Mouse (Mus musculus): ENCODE results near the gene Gfm2. TPM values are rescaled to one million over a fixed set of nuclear protein-coding genes. Genes with fewer than 3 reads are reported as not detected.

Gfm2 gene
- polyA plus RNA-seq, 1 experiment from 2014 or later = 39.9 TPM

GRCm38 (mm10) chr13:97180113-97180828, 42.5 kb downstream of the Gfm2 start:
- H3K36me3 ChIP-seq (ENCODE audit: control insufficient read depth, insufficient read depth, low read length) = no peaks in the 10 kb centered on the region
- no peak overlapping the region for H3K27ac ChIP-seq (ENCODE audit: low read depth, low read length)
- H3K4me2 ChIP-seq (ENCODE audit: low read depth, low read length, severe bottlenecking) = no peak overlapping the region
- no peaks in the 10 kb centered on the region for H3K9me3 ChIP-seq (ENCODE audit: control insufficient read depth, low read length)
- ATAC-seq (replicated peaks; ENCODE audit: low FRiP score) (no peak), DNase-seq (ENCODE audit: low spot score) (no peak)
- H3K27me3 ChIP-seq (ENCODE audit: control insufficient read depth, insufficient read depth, low read length) = no peaks in the 10 kb centered on the region
- WGBS = 59% methylated on average over 6 of the region's 6 CpGs
- no peak overlapping the region for H3K4me3 ChIP-seq (ENCODE audit: low read depth, low read length)
- H3K4me1 ChIP-seq (replicated peaks; ENCODE audit: control insufficient read depth, insufficient read depth, low read length) = 0 out of 2 replicates have a peak, but pooled peaks cover 2% of the 10 kb centered on the region
- H3K9ac ChIP-seq (ENCODE audit: low read length) = no peak overlapping the region

GRCm38 (mm10) chr13:97182821-97183220, 45.1 kb downstream of the Gfm2 start:
- Histone ChIP-seq H3K36me3 (ENCODE audit: control insufficient read depth, insufficient read depth, low read length) (no peaks in the 10 kb centered on the region), H3K9ac (ENCODE audit: low read length) (no peak overlapping the region), H3K27ac (ENCODE audit: low read depth, low read length) (no peak overlapping the region), H3K4me3 (ENCODE audit: low read depth, low read length) (no peak overlapping the region), H3K9me3 (ENCODE audit: control insufficient read depth, low read length) (no peaks in the 10 kb centered on the region), H3K27me3 (ENCODE audit: control insufficient read depth, insufficient read depth, low read length) (no peaks in the 10 kb centered on the region), H3K4me2 (ENCODE audit: low read depth, low read length, severe bottlenecking) (no peak overlapping the region), H3K4me1 (replicated peaks; ENCODE audit: control insufficient read depth, insufficient read depth, low read length) (0 out of 2 replicates have a peak, but pooled peaks cover 2% of the 10 kb centered on the region)
- DNase-seq (ENCODE audit: low spot score) (no peak), ATAC-seq (replicated peaks; ENCODE audit: low FRiP score) (no peak)
- WGBS = 79% methylated on average over 4 of the region's 4 CpGs

GRCm38 (mm10) chr13:97184168-97184567, 46.4 kb downstream of the Gfm2 start:
- Histone ChIP-seq H3K9ac (ENCODE audit: low read length) (no peak overlapping the region), H3K27me3 (ENCODE audit: control insufficient read depth, insufficient read depth, low read length) (no peaks in the 10 kb centered on the region), H3K4me3 (ENCODE audit: low read depth, low read length) (no peak overlapping the region), H3K4me2 (ENCODE audit: low read depth, low read length, severe bottlenecking) (no peak overlapping the region), H3K36me3 (ENCODE audit: control insufficient read depth, insufficient read depth, low read length) (no peaks in the 10 kb centered on the region), H3K9me3 (ENCODE audit: control insufficient read depth, low read length) (no peaks in the 10 kb centered on the region), H3K4me1 (replicated peaks; ENCODE audit: control insufficient read depth, insufficient read depth, low read length) (0 out of 2 replicates have a peak, but pooled peaks cover 2% of the 10 kb centered on the region), H3K27ac (ENCODE audit: low read depth, low read length) (no peak overlapping the region)
- WGBS = 95% methylated on average over 2 of the region's 2 CpGs
- no peak for ATAC-seq (replicated peaks; ENCODE audit: low FRiP score)
- no peak for DNase-seq (ENCODE audit: low spot score)

- H3K9me3 ChIP-seq (ENCODE audit: control insufficient read depth, low read length) = no peaks in the 10 kb centered on the region
- H3K27ac ChIP-seq (ENCODE audit: low read depth, low read length) = no peak overlapping the region
- WGBS = 85% methylated on average over 5 of the region's 5 CpGs
- no peak overlapping the region for H3K4me3 ChIP-seq (ENCODE audit: low read depth, low read length)
- no peak overlapping the region for H3K4me2 ChIP-seq (ENCODE audit: low read depth, low read length, severe bottlenecking)
- no peaks in the 10 kb centered on the region for H3K36me3 ChIP-seq (ENCODE audit: control insufficient read depth, insufficient read depth, low read length)
- no peak overlapping the region for H3K9ac ChIP-seq (ENCODE audit: low read length)
- no peak for ATAC-seq (replicated peaks; ENCODE audit: low FRiP score)
- no peaks in the 10 kb centered on the region for H3K27me3 ChIP-seq (ENCODE audit: control insufficient read depth, insufficient read depth, low read length)
- H3K4me1 ChIP-seq (replicated peaks; ENCODE audit: control insufficient read depth, insufficient read depth, low read length) = 0 out of 2 replicates have a peak, but pooled peaks cover under 1% of the 10 kb centered on the region
- DNase-seq (ENCODE audit: low spot score) = no peak
These were observed 46.9 kb downstream of the Gfm2 start for GRCm38 (mm10) chr13:97184656-97185055.

- no peak overlapping the region for H3K4me2 ChIP-seq (ENCODE audit: low read depth, low read length, severe bottlenecking)
- no peak overlapping the region for H3K27ac ChIP-seq (ENCODE audit: low read depth, low read length)
- WGBS = 89% methylated on average over 4 of the region's 4 CpGs
- H3K4me3 ChIP-seq (ENCODE audit: low read depth, low read length) = no peak overlapping the region
- no peaks in the 10 kb centered on the region for H3K9me3 ChIP-seq (ENCODE audit: control insufficient read depth, low read length)
- DNase-seq (ENCODE audit: low spot score) = no peak
- ATAC-seq (replicated peaks; ENCODE audit: low FRiP score) = no peak
- no peaks in the 10 kb centered on the region for H3K36me3 ChIP-seq (ENCODE audit: control insufficient read depth, insufficient read depth, low read length)
- no peak overlapping the region for H3K9ac ChIP-seq (ENCODE audit: low read length)
- H3K27me3 ChIP-seq (ENCODE audit: control insufficient read depth, insufficient read depth, low read length) = no peaks in the 10 kb centered on the region
- H3K4me1 ChIP-seq (replicated peaks; ENCODE audit: control insufficient read depth, insufficient read depth, low read length) = no peaks in the 10 kb centered on the region
These were observed 48.6 kb downstream of the Gfm2 start for GRCm38 (mm10) chr13:97186346-97186745.

GRCm38 (mm10) chr13:97187693-97188092, 50.0 kb downstream of the Gfm2 start:
- DNase-seq (ENCODE audit: low spot score) (no peak), ATAC-seq (replicated peaks; ENCODE audit: low FRiP score) (no peak)
- H3K27me3 ChIP-seq (ENCODE audit: control insufficient read depth, insufficient read depth, low read length) = no peaks in the 10 kb centered on the region
- H3K9ac ChIP-seq (ENCODE audit: low read length) = no peak overlapping the region
- no peak overlapping the region for H3K4me2 ChIP-seq (ENCODE audit: low read depth, low read length, severe bottlenecking)
- no peak overlapping the region for H3K4me3 ChIP-seq (ENCODE audit: low read depth, low read length)
- H3K36me3 ChIP-seq (ENCODE audit: control insufficient read depth, insufficient read depth, low read length) = no peaks in the 10 kb centered on the region
- H3K9me3 ChIP-seq (ENCODE audit: control insufficient read depth, low read length) = no peaks in the 10 kb centered on the region
- H3K27ac ChIP-seq (ENCODE audit: low read depth, low read length) = no peak overlapping the region
- H3K4me1 ChIP-seq (replicated peaks; ENCODE audit: control insufficient read depth, insufficient read depth, low read length) = no peaks in the 10 kb centered on the region
- 90% methylated on average over 5 of the region's 5 CpGs for WGBS

GRCm38 (mm10) chr13:97192649-97193048, 54.9 kb downstream of the Gfm2 start:
- Histone ChIP-seq H3K27ac (ENCODE audit: low read depth, low read length) (no peak overlapping the region), H3K36me3 (ENCODE audit: control insufficient read depth, insufficient read depth, low read length) (no peaks in the 10 kb centered on the region), H3K4me1 (replicated peaks; ENCODE audit: control insufficient read depth, insufficient read depth, low read length) (no peaks in the 10 kb centered on the region; the same call in 1 of the 2 replicates), H3K9ac (ENCODE audit: low read length) (no peak overlapping the region), H3K4me3 (ENCODE audit: low read depth, low read length) (no peak overlapping the region), H3K4me2 (ENCODE audit: low read depth, low read length, severe bottlenecking) (no peak overlapping the region), H3K9me3 (ENCODE audit: control insufficient read depth, low read length) (no peaks in the 10 kb centered on the region), H3K27me3 (ENCODE audit: control insufficient read depth, insufficient read depth, low read length) (no peaks in the 10 kb centered on the region)
- 90% methylated on average over 11 of the region's 11 CpGs for WGBS
- DNase-seq (ENCODE audit: low spot score) (no peak), ATAC-seq (replicated peaks; ENCODE audit: low FRiP score) (no peak)

GRCm38 (mm10) chr13:97193420-97193819, 55.7 kb downstream of the Gfm2 start:
- Histone ChIP-seq H3K9ac (ENCODE audit: low read length) (no peak overlapping the region), H3K4me3 (ENCODE audit: low read depth, low read length) (no peak overlapping the region), H3K4me1 (replicated peaks; ENCODE audit: control insufficient read depth, insufficient read depth, low read length) (no peaks in the 10 kb centered on the region; the same call in 1 of the 2 replicates), H3K27ac (ENCODE audit: low read depth, low read length) (no peak overlapping the region), H3K9me3 (ENCODE audit: control insufficient read depth, low read length) (no peaks in the 10 kb centered on the region), H3K36me3 (ENCODE audit: control insufficient read depth, insufficient read depth, low read length) (no peaks in the 10 kb centered on the region), H3K27me3 (ENCODE audit: control insufficient read depth, insufficient read depth, low read length) (no peaks in the 10 kb centered on the region), H3K4me2 (ENCODE audit: low read depth, low read length, severe bottlenecking) (no peak overlapping the region)
- WGBS = 76% methylated on average over 7 of the region's 7 CpGs
- ATAC-seq (replicated peaks; ENCODE audit: low FRiP score) = no peak
- DNase-seq (ENCODE audit: low spot score) = no peak

Measured in forebrain, embryonic 11.5 days (tissue).